17 mouse cellular contexts compared by ENCODE assay signal in genomic region chr1:84467664-84468063, GRCm38 (mm10).
DNase-seq lines count a peak whose midpoint lies in the region; ATAC-seq and TF ChIP-seq lines count a peak whose summit lies in the region.
"Had no signal": no experiment of that assay in that cellular context is flagged by ENCODE, and none has a peak within 500 bp of the region (broad histone marks: within the 10 kb centered on the region; RNA-seq: fewer than 3 reads in every experiment).

No protein-coding gene starts in this region.

- DNase-seq in forebrain, postnatal 0 days: no peak
- no peak for DNase-seq in forebrain, embryonic 11.5 days (ENCODE audit: low spot score)
- no peak for DNase-seq in midbrain, embryonic 11.5 days (ENCODE audit: low spot score, missing footprints)
- DNase-seq in midbrain, embryonic 10.5 days (ENCODE audit: low spot score): no peak
- DNase-seq in heart, adult 9 months (ENCODE audit: low spot score in 2 of 2): no peak
- no peak for DNase-seq in heart, adult 18-20 months
- DNase-seq: adrenal gland, postnatal 10 days; cerebellum, adult 18-20 months; cerebellum, adult 9-11 months; cerebellum, postnatal 36 days; gastrocnemius, postnatal 10 days; heart, adult 2 months had no signal

- peak; percentile 23; the same call in 1 of the 2 replicates for ATAC-seq in forebrain, postnatal 0 days
- no peak for ATAC-seq in forebrain, embryonic 11.5 days (replicated peaks; ENCODE audit: low FRiP score)
- peak; percentile 64; the same call in 1 of the 2 replicates for ATAC-seq in midbrain, embryonic 11.5 days (ENCODE audit: low FRiP score)
- peak; percentile 79 for ATAC-seq in midbrain, embryonic 15.5 days (replicated peaks)
- ATAC-seq: forebrain, embryonic 14.5 days; hindbrain, postnatal 0 days had no signal

- H3K4me1 ChIP-seq in forebrain, postnatal 0 days (ENCODE audit: insufficient read depth): no peaks in the 10 kb centered on the region
- no peaks in the 10 kb centered on the region for H3K4me1 ChIP-seq in forebrain, embryonic 11.5 days (replicated peaks; ENCODE audit: control insufficient read depth, insufficient read depth, low read length)
- no peaks in the 10 kb centered on the region for H3K4me1 ChIP-seq in midbrain, embryonic 11.5 days (ENCODE audit: control insufficient read depth, insufficient read depth, low read length)
- no peaks in the 10 kb centered on the region for H3K4me1 ChIP-seq in midbrain, embryonic 10.5 days
- no peaks in the 10 kb centered on the region for H3K4me1 ChIP-seq in midbrain, embryonic 15.5 days
- H3K4me1 ChIP-seq: embryonic facial prominence, embryonic 13.5 days; heart, embryonic 12.5 days had no signal

- H3K9me3 ChIP-seq in forebrain, postnatal 0 days (ENCODE audit: low read length): no peaks in the 10 kb centered on the region
- H3K9me3 ChIP-seq in forebrain, embryonic 11.5 days (ENCODE audit: control insufficient read depth, low read length): no peaks in the 10 kb centered on the region
- no peaks in the 10 kb centered on the region for H3K9me3 ChIP-seq in midbrain, embryonic 11.5 days (ENCODE audit: control insufficient read depth, low read length)
- H3K9me3 ChIP-seq in midbrain, embryonic 10.5 days (replicated peaks): no peaks in the 10 kb centered on the region
- H3K9me3 ChIP-seq in midbrain, embryonic 15.5 days: no peaks in the 10 kb centered on the region
- H3K9me3 ChIP-seq: embryonic facial prominence, embryonic 13.5 days; heart, embryonic 12.5 days had no signal

- 76% methylated on average over 3 of the region's 3 CpGs for WGBS in forebrain, postnatal 0 days
- 86% methylated on average over 3 of the region's 3 CpGs for WGBS in forebrain, embryonic 11.5 days
- WGBS in midbrain, embryonic 11.5 days: 83% methylated on average over 3 of the region's 3 CpGs
- WGBS in midbrain, embryonic 10.5 days: 85% methylated on average over 3 of the region's 3 CpGs
- WGBS in midbrain, embryonic 15.5 days: 60% methylated on average over 3 of the region's 3 CpGs

- H3K27me3 ChIP-seq in forebrain, postnatal 0 days (ENCODE audit: insufficient read depth, low read length): no peaks in the 10 kb centered on the region
- no peaks in the 10 kb centered on the region for H3K27me3 ChIP-seq in forebrain, embryonic 11.5 days (ENCODE audit: control insufficient read depth, insufficient read depth, low read length)
- no peaks in the 10 kb centered on the region for H3K27me3 ChIP-seq in midbrain, embryonic 11.5 days (ENCODE audit: control insufficient read depth, insufficient read depth, low read length)
- H3K27me3 ChIP-seq in midbrain, embryonic 10.5 days (ENCODE audit: low read depth, poor library complexity, severe bottlenecking): no peaks in the 10 kb centered on the region
- no peaks in the 10 kb centered on the region for H3K27me3 ChIP-seq in midbrain, embryonic 15.5 days (replicated peaks)
- H3K27me3 ChIP-seq: heart, embryonic 12.5 days had no signal

- H3K27ac ChIP-seq in forebrain, postnatal 0 days (ENCODE audit: low read depth, low read length): no peak overlapping the region
- no peak overlapping the region for H3K27ac ChIP-seq in forebrain, embryonic 11.5 days (ENCODE audit: low read depth, low read length)
- no peak overlapping the region for H3K27ac ChIP-seq in midbrain, embryonic 11.5 days (ENCODE audit: low read depth, low read length)
- no peak overlapping the region for H3K27ac ChIP-seq in midbrain, embryonic 10.5 days (replicated peaks)
- H3K27ac ChIP-seq in midbrain, embryonic 15.5 days: peak overlapping the region; percentile 42; the same call in 1 of the 2 replicates
- H3K27ac ChIP-seq: embryonic facial prominence, embryonic 13.5 days; heart, adult 2 months; hindbrain, postnatal 0 days had no signal

- no peaks in the 10 kb centered on the region for H3K36me3 ChIP-seq in forebrain, postnatal 0 days (ENCODE audit: insufficient read depth)
- H3K36me3 ChIP-seq in forebrain, embryonic 11.5 days (ENCODE audit: control insufficient read depth, insufficient read depth, low read length): no peaks in the 10 kb centered on the region
- H3K36me3 ChIP-seq in midbrain, embryonic 11.5 days (ENCODE audit: control insufficient read depth, insufficient read depth, low read length): no peaks in the 10 kb centered on the region
- H3K36me3 ChIP-seq in midbrain, embryonic 10.5 days: no peaks in the 10 kb centered on the region
- no peaks in the 10 kb centered on the region for H3K36me3 ChIP-seq in midbrain, embryonic 15.5 days (replicated peaks)
- H3K36me3 ChIP-seq: embryonic facial prominence, embryonic 13.5 days; heart, embryonic 12.5 days had no signal

- no peak overlapping the region for H3K9ac ChIP-seq in forebrain, postnatal 0 days
- no peak overlapping the region for H3K9ac ChIP-seq in forebrain, embryonic 11.5 days (ENCODE audit: low read length)
- H3K9ac ChIP-seq in midbrain, embryonic 11.5 days (ENCODE audit: low read length): no peak overlapping the region
- no peak overlapping the region for H3K9ac ChIP-seq in midbrain, embryonic 15.5 days
- H3K9ac ChIP-seq: embryonic facial prominence, embryonic 13.5 days; heart, embryonic 12.5 days had no signal

- H3K4me3 ChIP-seq in forebrain, postnatal 0 days (ENCODE audit: low read depth, low read length): no peak overlapping the region
- no peak overlapping the region for H3K4me3 ChIP-seq in forebrain, embryonic 11.5 days (ENCODE audit: low read depth, low read length)
- no peak overlapping the region for H3K4me3 ChIP-seq in midbrain, embryonic 11.5 days (ENCODE audit: low read depth, low read length)
- H3K4me3 ChIP-seq in midbrain, embryonic 10.5 days: no peak overlapping the region
- no peak overlapping the region for H3K4me3 ChIP-seq in midbrain, embryonic 15.5 days
- H3K4me3 ChIP-seq: embryonic facial prominence, embryonic 13.5 days; heart, adult 2 months; heart, embryonic 12.5 days had no signal

- TF ChIP-seq CTCF in forebrain, postnatal 0 days (IDR thresholded peaks at IDR 0.05; ENCODE audit: low read depth): no peak

- H3K4me2 ChIP-seq in forebrain, postnatal 0 days (ENCODE audit: low read depth): no peak overlapping the region
- H3K4me2 ChIP-seq in forebrain, embryonic 11.5 days (ENCODE audit: low read depth, low read length, severe bottlenecking): no peak overlapping the region
- no peak overlapping the region for H3K4me2 ChIP-seq in midbrain, embryonic 11.5 days
- H3K4me2 ChIP-seq in midbrain, embryonic 15.5 days: no peak overlapping the region
- H3K4me2 ChIP-seq: embryonic facial prominence, embryonic 13.5 days; heart, embryonic 12.5 days had no signal
